Mouse (Mus musculus): ENCODE data around the gene Rad51b. TPM values are rescaled to one million over a fixed set of nuclear protein-coding genes. Genes with fewer than 3 reads are reported as not detected.

Gene Rad51b
- polyA plus RNA-seq, 1 experiment from 2014 or later, result 4.7 TPM

DNA sequence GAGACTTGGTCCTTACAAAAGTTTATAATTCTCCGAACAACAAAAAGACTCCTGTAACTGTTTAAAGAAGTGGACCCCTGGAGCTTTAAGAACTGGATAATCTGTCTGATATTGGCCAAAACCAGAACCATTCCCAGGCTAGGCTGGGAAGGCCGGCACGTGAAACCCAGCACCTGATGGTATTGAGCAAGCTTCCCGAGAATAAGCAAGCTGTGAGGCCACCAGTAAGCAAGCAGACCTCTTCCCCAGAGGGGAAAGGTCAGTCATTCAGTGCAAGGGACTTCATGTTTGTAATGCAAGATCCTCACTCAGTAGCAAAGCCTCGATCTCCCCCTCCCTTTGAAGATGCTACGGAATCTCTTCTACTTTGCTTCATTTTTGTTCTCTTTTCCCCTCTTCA lies 4.2 kb upstream of the Rad51b start:
- Histone ChIP-seq H3K4me1 (ENCODE audit: control insufficient read depth, insufficient read depth, low read length) (peaks cover 6% of the 10 kb centered on the region), H3K9me3 (ENCODE audit: control insufficient read depth, low read length) (no peaks in the 10 kb centered on the region), H3K9ac (ENCODE audit: low read length) (no peak overlapping the region), H3K27ac (ENCODE audit: low read depth, low read length) (no peak overlapping the region), H3K36me3 (ENCODE audit: control insufficient read depth, insufficient read depth, low read length) (no peaks in the 10 kb centered on the region), H3K4me2 (ENCODE audit: low read depth) (no peak overlapping the region), H3K4me3 (ENCODE audit: low read depth, low read length) (no peak overlapping the region), H3K27me3 (ENCODE audit: control insufficient read depth, insufficient read depth, low read length) (no peaks in the 10 kb centered on the region)
- ATAC-seq (ENCODE audit: insufficient read depth, low FRiP score, low TSS enrichment) (no peak), DNase-seq (ENCODE audit: low spot score) (no peak)
- 84% methylated on average over 6 of the region's 6 CpGs for WGBS

DNA sequence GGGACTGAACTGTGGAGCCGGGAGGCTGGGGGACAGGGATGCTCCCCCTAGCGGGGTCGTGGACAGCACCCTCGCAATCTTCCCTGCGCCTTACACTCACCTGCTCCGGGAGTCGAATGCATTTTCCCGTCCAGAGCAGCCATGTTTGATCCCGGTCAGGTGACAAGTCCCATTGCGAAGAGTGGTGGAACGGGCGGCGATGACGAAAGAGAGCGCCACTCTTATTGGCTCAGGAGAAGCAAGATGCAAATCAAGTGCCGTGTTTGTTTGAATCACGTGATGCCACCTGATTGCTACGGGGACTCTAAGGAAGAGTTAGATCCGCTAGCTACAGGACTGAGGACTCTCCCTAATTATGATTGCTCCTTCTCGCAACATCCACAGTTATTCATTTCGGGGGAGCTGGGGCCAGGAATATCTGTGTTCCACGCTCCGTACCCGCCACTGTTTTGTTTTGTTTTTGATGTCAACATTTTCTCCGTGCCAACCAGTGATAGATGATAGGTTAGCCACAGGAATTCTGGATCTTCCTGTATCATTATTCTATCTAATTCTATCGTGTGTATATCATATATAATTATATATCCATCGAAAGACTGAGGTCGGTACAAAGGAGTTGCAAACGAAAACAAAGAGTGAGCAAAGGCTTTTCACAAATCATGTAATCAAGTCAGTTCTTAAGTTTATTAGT lies 811 bp upstream of the Rad51b start, which contains the start of gene Zfyve26:
Zfyve26 (minus strand) TSS at position 179 of the 691 bp plus-strand sequence.
- H3K27me3 ChIP-seq (ENCODE audit: control insufficient read depth, insufficient read depth, low read length), result no peaks in the 10 kb centered on the region
- peak within 1 kb of the TSS; percentile 58 for H3K9ac ChIP-seq (ENCODE audit: low read length)
- WGBS, result under 1% methylated on average over 29 of the region's 29 CpGs
- peak within 1 kb of the TSS; percentile 81 for H3K4me2 ChIP-seq (ENCODE audit: low read depth)
- peak within 1 kb of the TSS; percentile 50 for H3K4me3 ChIP-seq (ENCODE audit: low read depth, low read length)
- H3K4me1 ChIP-seq (ENCODE audit: control insufficient read depth, insufficient read depth, low read length), result peaks cover 6% of the 10 kb centered on the region
- no peak within 1 kb of the TSS for H3K27ac ChIP-seq (ENCODE audit: low read depth, low read length)
- DNase-seq (ENCODE audit: low spot score), result peak; percentile 91
- H3K9me3 ChIP-seq (ENCODE audit: control insufficient read depth, low read length), result no peaks in the 10 kb centered on the region
- ATAC-seq (ENCODE audit: insufficient read depth, low FRiP score, low TSS enrichment), result peak; percentile 97
- no peaks in the 10 kb centered on the region for H3K36me3 ChIP-seq (ENCODE audit: control insufficient read depth, insufficient read depth, low read length)

DNA sequence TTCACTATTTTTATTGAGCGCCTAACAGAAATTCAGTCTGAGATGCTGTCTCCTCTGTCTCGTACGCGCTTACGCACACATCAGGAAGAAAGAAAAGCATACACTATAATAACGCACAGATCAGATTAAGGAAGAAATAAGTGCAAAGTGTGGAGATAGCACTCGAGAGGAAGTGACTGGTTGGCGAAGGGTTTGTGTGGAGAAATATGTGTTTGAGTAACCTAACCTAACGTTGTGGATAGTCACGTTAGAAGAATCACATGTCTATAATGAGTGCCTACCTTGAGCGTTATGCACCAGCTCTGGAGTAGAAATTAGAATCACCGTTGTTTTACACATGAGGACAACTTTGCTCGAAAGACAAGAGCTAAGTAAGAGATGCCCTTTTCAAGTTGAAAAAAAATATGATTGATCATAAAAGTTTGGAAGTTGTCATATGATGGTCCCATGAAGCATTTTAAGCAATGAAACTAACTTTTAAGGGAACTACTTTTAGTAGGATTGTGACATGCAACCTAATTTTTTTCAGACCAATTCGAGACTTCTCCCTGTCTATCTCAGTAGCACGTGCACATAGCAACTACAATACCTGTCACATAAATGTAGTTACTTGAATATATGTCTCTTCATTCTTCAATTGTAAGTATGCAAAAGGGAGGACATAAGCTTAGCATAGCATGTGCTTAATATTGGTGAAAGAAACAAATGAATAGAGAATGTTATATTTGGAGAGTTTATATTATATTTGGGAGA lies 978 bp downstream of the Rad51b start:
- H3K4me2 ChIP-seq (ENCODE audit: low read depth), result peak overlapping the region; percentile 42
- H3K27me3 ChIP-seq (ENCODE audit: control insufficient read depth, insufficient read depth, low read length), result no peaks in the 10 kb centered on the region
- DNase-seq (ENCODE audit: low spot score) (no peak), ATAC-seq (ENCODE audit: insufficient read depth, low FRiP score, low TSS enrichment) (no peak)
- H3K4me3 ChIP-seq (ENCODE audit: low read depth, low read length), result peak overlapping the region; percentile 50
- H3K27ac ChIP-seq (ENCODE audit: low read depth, low read length), result no peak overlapping the region
- peaks cover 6% of the 10 kb centered on the region for H3K4me1 ChIP-seq (ENCODE audit: control insufficient read depth, insufficient read depth, low read length)
- 17% methylated on average over 15 of the region's 15 CpGs for WGBS
- peak overlapping the region; percentile 27 for H3K9ac ChIP-seq (ENCODE audit: low read length)
- no peaks in the 10 kb centered on the region for H3K36me3 ChIP-seq (ENCODE audit: control insufficient read depth, insufficient read depth, low read length)
- H3K9me3 ChIP-seq (ENCODE audit: control insufficient read depth, low read length), result no peaks in the 10 kb centered on the region

DNA sequence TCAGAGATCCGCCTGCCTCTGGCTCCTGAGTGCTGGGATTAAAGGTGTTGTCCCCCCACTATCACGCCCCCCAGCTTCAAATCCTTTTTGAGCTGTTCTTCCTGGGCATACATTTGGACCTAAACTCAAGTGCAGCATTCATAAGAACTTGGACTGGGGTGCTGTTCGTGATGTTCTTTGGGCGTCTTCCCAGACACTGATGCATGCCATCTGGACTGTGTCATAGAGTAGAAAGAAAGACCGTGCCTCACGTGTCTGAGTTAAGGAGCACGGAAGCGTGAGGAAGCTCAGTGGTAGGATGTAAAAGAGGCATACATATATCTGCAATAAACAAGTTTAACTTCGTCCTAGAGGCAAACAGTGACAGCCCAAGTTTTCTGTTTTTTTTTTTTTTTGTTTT lies 4.7 kb downstream of the Rad51b start:
- H3K27ac ChIP-seq (ENCODE audit: low read depth, low read length), result no peak overlapping the region
- H3K36me3 ChIP-seq (ENCODE audit: control insufficient read depth, insufficient read depth, low read length), result no peaks in the 10 kb centered on the region
- H3K9ac ChIP-seq (ENCODE audit: low read length), result no peak overlapping the region
- 90% methylated on average over 9 of the region's 9 CpGs for WGBS
- no peak for ATAC-seq (ENCODE audit: insufficient read depth, low FRiP score, low TSS enrichment)
- H3K27me3 ChIP-seq (ENCODE audit: control insufficient read depth, insufficient read depth, low read length), result no peaks in the 10 kb centered on the region
- no peaks in the 10 kb centered on the region for H3K9me3 ChIP-seq (ENCODE audit: control insufficient read depth, low read length)
- H3K4me3 ChIP-seq (ENCODE audit: low read depth, low read length), result no peak overlapping the region
- no peaks in the 10 kb centered on the region for H3K4me1 ChIP-seq (ENCODE audit: control insufficient read depth, insufficient read depth, low read length)
- DNase-seq (ENCODE audit: low spot score), result no peak
- H3K4me2 ChIP-seq (ENCODE audit: low read depth), result no peak overlapping the region

DNA sequence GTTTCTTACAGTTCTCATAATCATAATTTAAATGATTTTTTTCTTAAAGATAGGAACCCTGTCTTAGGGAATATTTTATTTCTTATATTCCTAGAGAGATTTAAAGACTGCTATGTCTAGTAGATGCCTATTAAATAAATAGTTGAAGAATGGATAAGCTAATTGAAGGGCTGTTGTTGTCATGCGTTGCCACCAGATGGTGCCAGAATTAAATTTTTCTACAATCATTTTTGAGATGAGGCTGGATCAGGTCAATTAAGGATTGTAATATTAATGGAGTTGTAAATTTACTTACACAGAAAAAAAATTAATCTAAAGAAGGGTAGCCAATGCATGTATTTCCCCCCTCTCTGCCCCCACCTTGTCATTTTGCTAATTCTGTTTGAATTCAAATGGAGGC lies 8.0 kb downstream of the Rad51b start:
- DNase-seq (ENCODE audit: low spot score), result no peak
- Histone ChIP-seq H3K9ac (ENCODE audit: low read length) (no peak overlapping the region), H3K4me1 (ENCODE audit: control insufficient read depth, insufficient read depth, low read length) (no peaks in the 10 kb centered on the region), H3K27ac (ENCODE audit: low read depth, low read length) (no peak overlapping the region), H3K36me3 (ENCODE audit: control insufficient read depth, insufficient read depth, low read length) (no peaks in the 10 kb centered on the region), H3K4me2 (ENCODE audit: low read depth) (no peak overlapping the region), H3K27me3 (ENCODE audit: control insufficient read depth, insufficient read depth, low read length) (no peaks in the 10 kb centered on the region), H3K9me3 (ENCODE audit: control insufficient read depth, low read length) (no peaks in the 10 kb centered on the region), H3K4me3 (ENCODE audit: low read depth, low read length) (no peak overlapping the region)
- WGBS, result 64% methylated on average over 1 of the region's 1 CpGs
- no peak for ATAC-seq (ENCODE audit: insufficient read depth, low FRiP score, low TSS enrichment)

DNA sequence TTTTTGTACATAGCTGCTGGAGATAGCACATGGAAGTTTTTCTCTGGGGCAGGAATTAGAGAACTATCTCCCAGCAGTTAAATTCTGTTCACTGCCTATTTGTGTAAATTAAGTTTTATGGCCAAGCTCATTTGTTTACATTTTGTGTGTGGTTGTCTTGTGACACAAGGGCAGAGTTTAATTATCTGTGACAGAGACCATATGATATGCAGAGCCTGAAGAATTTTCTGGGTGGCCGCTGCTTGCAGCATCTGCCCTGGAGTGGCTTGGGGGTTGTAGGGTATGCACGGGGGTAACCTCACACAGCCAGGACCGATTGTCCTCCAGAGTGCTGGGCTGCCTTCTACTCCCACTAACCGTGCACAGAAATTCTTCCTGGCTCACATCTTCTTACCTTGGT lies 8.9 kb downstream of the Rad51b start:
- Histone ChIP-seq H3K4me1 (ENCODE audit: control insufficient read depth, insufficient read depth, low read length) (no peaks in the 10 kb centered on the region), H3K9me3 (ENCODE audit: control insufficient read depth, low read length) (no peaks in the 10 kb centered on the region), H3K36me3 (ENCODE audit: control insufficient read depth, insufficient read depth, low read length) (no peaks in the 10 kb centered on the region), H3K4me3 (ENCODE audit: low read depth, low read length) (no peak overlapping the region), H3K27ac (ENCODE audit: low read depth, low read length) (no peak overlapping the region), H3K27me3 (ENCODE audit: control insufficient read depth, insufficient read depth, low read length) (no peaks in the 10 kb centered on the region), H3K4me2 (ENCODE audit: low read depth) (no peak overlapping the region), H3K9ac (ENCODE audit: low read length) (no peak overlapping the region)
- DNase-seq (ENCODE audit: low spot score), result no peak
- ATAC-seq (ENCODE audit: insufficient read depth, low FRiP score, low TSS enrichment), result no peak
- WGBS, result 74% methylated on average over 4 of the region's 4 CpGs

DNA sequence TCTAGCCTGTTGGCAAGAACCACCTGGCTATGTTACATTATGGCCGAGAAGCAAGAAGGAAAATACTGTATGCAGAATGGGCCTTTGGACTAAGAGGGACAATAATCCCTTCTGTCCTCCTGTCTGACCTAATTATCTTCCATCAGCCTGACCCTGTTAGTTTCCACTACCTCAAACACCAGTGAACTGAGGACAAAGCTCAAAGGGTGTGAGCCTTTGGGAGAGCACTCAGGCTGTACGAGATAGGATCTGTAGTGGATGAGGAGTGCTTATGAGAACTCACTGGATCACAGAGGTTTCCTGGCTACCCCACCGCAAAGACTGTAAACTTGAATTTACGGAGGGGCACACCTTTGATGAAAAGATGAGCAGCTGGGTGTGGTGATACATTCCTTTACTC lies 16.6 kb downstream of the Rad51b start:
- Histone ChIP-seq H3K27ac (ENCODE audit: low read depth, low read length) (no peak overlapping the region), H3K9ac (ENCODE audit: low read length) (no peak overlapping the region), H3K4me1 (ENCODE audit: control insufficient read depth, insufficient read depth, low read length) (no peaks in the 10 kb centered on the region), H3K9me3 (ENCODE audit: control insufficient read depth, low read length) (no peaks in the 10 kb centered on the region), H3K36me3 (ENCODE audit: control insufficient read depth, insufficient read depth, low read length) (no peaks in the 10 kb centered on the region), H3K4me3 (ENCODE audit: low read depth, low read length) (no peak overlapping the region), H3K4me2 (ENCODE audit: low read depth) (no peak overlapping the region), H3K27me3 (ENCODE audit: control insufficient read depth, insufficient read depth, low read length) (no peaks in the 10 kb centered on the region)
- WGBS, result 92% methylated on average over 4 of the region's 4 CpGs
- no peak for ATAC-seq (ENCODE audit: insufficient read depth, low FRiP score, low TSS enrichment)
- no peak for DNase-seq (ENCODE audit: low spot score)

DNA sequence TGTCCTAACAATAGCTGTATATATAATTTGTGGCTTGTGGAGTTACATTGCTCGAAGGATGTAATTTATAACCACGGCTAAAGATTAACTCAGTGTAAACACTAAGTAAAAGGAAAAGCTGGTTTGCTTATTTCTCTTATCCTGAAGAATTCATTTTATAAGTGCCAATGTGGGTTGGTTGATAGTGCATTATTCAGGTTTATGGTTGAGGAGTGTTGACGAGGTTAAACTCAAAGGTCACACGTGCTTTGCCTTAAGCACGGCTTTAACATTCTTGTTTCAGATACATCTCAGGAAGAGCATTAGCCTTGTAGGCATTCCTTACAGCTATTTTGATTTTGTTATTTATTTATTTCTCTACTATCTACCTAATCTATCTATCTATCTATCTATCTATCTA lies 20.3 kb downstream of the Rad51b start:
- no peak overlapping the region for H3K27ac ChIP-seq (ENCODE audit: low read depth, low read length)
- H3K36me3 ChIP-seq (ENCODE audit: control insufficient read depth, insufficient read depth, low read length), result no peaks in the 10 kb centered on the region
- no peak overlapping the region for H3K4me2 ChIP-seq (ENCODE audit: low read depth)
- no peaks in the 10 kb centered on the region for H3K4me1 ChIP-seq (ENCODE audit: control insufficient read depth, insufficient read depth, low read length)
- DNase-seq (ENCODE audit: low spot score) (no peak), ATAC-seq (ENCODE audit: insufficient read depth, low FRiP score, low TSS enrichment) (no peak)
- H3K27me3 ChIP-seq (ENCODE audit: control insufficient read depth, insufficient read depth, low read length), result no peaks in the 10 kb centered on the region
- H3K9me3 ChIP-seq (ENCODE audit: control insufficient read depth, low read length), result no peaks in the 10 kb centered on the region
- no peak overlapping the region for H3K9ac ChIP-seq (ENCODE audit: low read length)
- no peak overlapping the region for H3K4me3 ChIP-seq (ENCODE audit: low read depth, low read length)
- WGBS, result 90% methylated on average over 5 of the region's 5 CpGs

DNA sequence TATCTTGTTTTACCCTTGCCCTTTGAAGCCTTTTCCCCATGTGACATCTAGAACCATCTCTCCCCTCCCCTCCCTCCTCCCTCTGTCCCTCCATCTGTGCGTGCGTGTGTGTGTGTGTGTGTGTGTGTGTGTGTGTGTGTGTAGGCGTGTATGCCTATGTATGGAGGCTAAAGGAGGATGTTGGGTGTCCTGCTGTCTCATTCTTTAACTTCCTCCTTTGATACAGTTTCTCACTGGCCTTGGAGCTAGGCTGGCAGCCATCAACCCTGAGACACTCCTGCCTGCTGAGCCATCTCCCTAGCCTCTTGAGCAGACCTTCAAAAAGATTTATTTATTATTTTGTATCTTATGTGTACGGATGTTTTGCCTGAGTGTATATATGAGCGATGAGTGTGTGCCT lies 23.8 kb downstream of the Rad51b start:
- no peak overlapping the region for H3K27ac ChIP-seq (ENCODE audit: low read depth, low read length)
- H3K9ac ChIP-seq (ENCODE audit: low read length), result no peak overlapping the region
- no peak for ATAC-seq (ENCODE audit: insufficient read depth, low FRiP score, low TSS enrichment)
- no peak overlapping the region for H3K4me3 ChIP-seq (ENCODE audit: low read depth, low read length)
- no peaks in the 10 kb centered on the region for H3K36me3 ChIP-seq (ENCODE audit: control insufficient read depth, insufficient read depth, low read length)
- H3K27me3 ChIP-seq (ENCODE audit: control insufficient read depth, insufficient read depth, low read length), result no peaks in the 10 kb centered on the region
- no peak for DNase-seq (ENCODE audit: low spot score)
- no peak overlapping the region for H3K4me2 ChIP-seq (ENCODE audit: low read depth)
- H3K9me3 ChIP-seq (ENCODE audit: control insufficient read depth, low read length), result no peaks in the 10 kb centered on the region
- WGBS, result 84% methylated on average over 5 of the region's 5 CpGs
- no peaks in the 10 kb centered on the region for H3K4me1 ChIP-seq (ENCODE audit: control insufficient read depth, insufficient read depth, low read length)

All from neural tube, embryonic 11.5 days (tissue).